Mouse (Mus musculus) C2C12 (cell line): ENCODE measurements around the gene Strn4. TPM values are rescaled to one million over a fixed set of nuclear protein-coding genes. Genes with fewer than 3 reads are reported as not detected.
A peak's percentile ranks its signal among the peaks of the same experiment; 100 is the strongest.

Experiments used
- H3K27me3 ChIP-seq: one replicate; pipeline ENCODE4 v1.6.1; 2011; ENCODE audit not compliant: control insufficient read depth, insufficient read depth, insufficient read length
- H3K36me3 ChIP-seq: one replicate; pipeline ENCODE4 v1.6.1; 2011; ENCODE audit not compliant: control insufficient read depth, insufficient read depth
- H3K4me3 ChIP-seq: one replicate; pipeline ENCODE4 v1.5.1; 2011; ENCODE audit warnings: mild to moderate bottlenecking, control low read depth; ENCODE audit not compliant: poor library complexity, insufficient read depth, severe bottlenecking
- H3K79me2 ChIP-seq: one replicate; pipeline ENCODE4 v1.6.1; 2011; ENCODE audit not compliant: control insufficient read depth, insufficient read depth
- H3K79me3 ChIP-seq: one replicate; pipeline ENCODE4 v1.6.1; 2011; ENCODE audit warnings: low read depth, control low read depth
- H3ac ChIP-seq: one replicate; pipeline ENCODE3; 2011; ENCODE audit warnings: low read depth; ENCODE audit not compliant: control insufficient read depth, insufficient read length
- CEBPB ChIP-seq: IDR thresholded peaks from one replicate; pipeline ENCODE4 v1.6.1; 2011; ENCODE audit warnings: low read depth, mild to moderate bottlenecking, control low read depth, moderate library complexity
- CTCF ChIP-seq: IDR thresholded peaks from one replicate; pipeline ENCODE4 v1.5.1; 2011; ENCODE audit not compliant: control insufficient read depth, insufficient read depth, insufficient read length
- FOSL1 ChIP-seq: IDR thresholded peaks from one replicate; pipeline ENCODE4 v1.8.0; 2011; ENCODE audit warnings: mild to moderate bottlenecking, low read length; ENCODE audit not compliant: poor library complexity, insufficient read depth, severe bottlenecking
- MAX ChIP-seq: IDR thresholded peaks from one replicate; pipeline ENCODE4 v1.6.1; 2011; ENCODE audit warnings: mild to moderate bottlenecking, control low read depth
- MYOD1 ChIP-seq: IDR thresholded peaks from one replicate; pipeline ENCODE4 v1.6.1; 2011; ENCODE audit warnings: low read depth; ENCODE audit not compliant: control insufficient read depth, insufficient read length
- MYOG ChIP-seq: IDR thresholded peaks from one replicate; pipeline ENCODE4 v1.6.1; 2011; ENCODE audit not compliant: control insufficient read depth, insufficient read length; ENCODE audit errors: extremely low read depth
- USF1 ChIP-seq: IDR thresholded peaks from one replicate; pipeline ENCODE4 v1.6.1; 2011; ENCODE audit warnings: low read depth, mild to moderate bottlenecking, control low read depth, moderate library complexity
- polyA plus RNA-seq: library from polyadenylated mRNA; unstranded; fragments of >200 nt; fragmentation: generic; extraction: Trizol; gene quantifications from one replicate; pipeline ENCODE4 v1.2.1, GENCODE M21; 2012; ENCODE audit warnings: missing spikeins

Gene Strn4
- polyA plus RNA-seq, 1 experiment, result 50.4 TPM

DNA sequence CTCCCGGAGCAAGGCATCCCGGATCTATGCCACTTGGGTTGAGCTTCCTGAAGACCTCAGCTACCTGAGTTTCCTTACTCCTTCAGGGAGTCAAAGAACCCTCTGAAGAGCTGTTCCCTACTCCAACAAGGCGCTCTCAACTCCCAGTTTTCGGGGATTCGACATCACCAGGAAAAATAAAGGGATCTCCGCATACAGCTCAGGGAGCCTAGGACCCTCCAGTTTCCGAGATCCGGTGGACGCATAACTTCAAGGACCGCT lies 34.2 kb upstream of the Strn4 start:
- peak overlapping the region; percentile 92 for H3ac ChIP-seq
- TF ChIP-seq CEBPB (no peak), CTCF (no peak), MYOD1 (no peak), USF1 (no peak), FOSL1 (no peak), MYOG (no peak), MAX (no peak)
- peaks cover 1% of the 10 kb centered on the region for H3K36me3 ChIP-seq
- no peaks in the 10 kb centered on the region for H3K27me3 ChIP-seq
- H3K79me3 ChIP-seq, result peaks cover 15% of the 10 kb centered on the region
- peaks cover 41% of the 10 kb centered on the region for H3K79me2 ChIP-seq
- peak overlapping the region; percentile 49 for H3K4me3 ChIP-seq

GRCm38 (mm10) chr7:16781816-16782554 lies 33.7 kb upstream of the Strn4 start:
- peak overlapping the region; percentile 49 for H3K4me3 ChIP-seq
- no peak for TF ChIP-seq CEBPB
- no peak for TF ChIP-seq CTCF
- no peak for TF ChIP-seq FOSL1
- TF ChIP-seq MYOD1, result no peak
- TF ChIP-seq MAX, result no peak
- no peak for TF ChIP-seq USF1
- no peak for TF ChIP-seq MYOG
- H3ac ChIP-seq, result peak overlapping the region; percentile 92

GRCm38 (mm10) chr7:16782555-16783125 lies 33.0 kb upstream of the Strn4 start:
- Histone ChIP-seq H3K27me3 (no peaks in the 10 kb centered on the region), H3K4me3 (peak overlapping the region; percentile 49)
- no peak for TF ChIP-seq MAX
- TF ChIP-seq FOSL1, result no peak
- TF ChIP-seq MYOD1, result no peak
- TF ChIP-seq USF1, result no peak
- TF ChIP-seq CTCF, result no peak
- no peak for TF ChIP-seq MYOG
- TF ChIP-seq CEBPB, result no peak

More at GRCm38 (mm10) chr7:16781816-16782554, 33.7 kb upstream of the Strn4 start:
- H3K36me3 ChIP-seq, result peaks cover 4% of the 10 kb centered on the region
- H3K79me3 ChIP-seq, result peaks cover 15% of the 10 kb centered on the region
- H3K79me2 ChIP-seq, result peaks cover 41% of the 10 kb centered on the region
- no peaks in the 10 kb centered on the region for H3K27me3 ChIP-seq

DNA sequence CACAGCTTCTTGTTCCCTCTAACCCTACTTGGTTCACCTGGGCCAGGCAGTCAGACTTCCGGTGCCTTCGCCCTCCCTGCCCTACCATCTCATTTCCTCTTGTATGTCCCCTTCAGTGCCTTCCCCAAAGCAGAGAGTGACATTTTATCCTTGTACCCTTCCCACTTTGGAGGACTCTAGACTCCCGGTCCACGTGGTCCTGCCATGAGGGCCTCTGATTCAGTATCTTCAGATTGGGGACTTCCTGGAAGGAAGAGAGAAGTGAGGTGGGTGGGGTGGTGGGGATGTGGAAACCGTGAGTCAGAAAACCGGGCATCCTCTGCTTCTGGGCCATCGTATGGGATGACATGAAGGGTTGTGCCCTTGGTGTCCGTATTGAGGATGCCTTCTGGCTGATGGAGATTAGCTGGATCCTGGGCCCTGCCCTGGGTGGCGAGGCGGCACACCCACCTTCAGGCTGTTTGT lies 32.4 kb upstream of the Strn4 start:
- H3K27me3 ChIP-seq, result no peaks in the 10 kb centered on the region
- H3K4me3 ChIP-seq, result peak overlapping the region; percentile 49
- H3K79me3 ChIP-seq, result peaks cover 15% of the 10 kb centered on the region
- H3ac ChIP-seq, result peak overlapping the region; percentile 62
- H3K36me3 ChIP-seq, result peaks cover 8% of the 10 kb centered on the region
- peaks cover 41% of the 10 kb centered on the region for H3K79me2 ChIP-seq
- no peak for TF ChIP-seq MYOD1
- TF ChIP-seq CTCF, result no peak
- peak; percentile 61 for TF ChIP-seq MAX
- peak; percentile 38 for TF ChIP-seq USF1

More at GRCm38 (mm10) chr7:16782555-16783125, 33.0 kb upstream of the Strn4 start:
- Histone ChIP-seq H3K79me3 (peaks cover 15% of the 10 kb centered on the region), H3K79me2 (peaks cover 41% of the 10 kb centered on the region), H3K36me3 (peaks cover 4% of the 10 kb centered on the region), H3ac (peak overlapping the region; percentile 92)

GRCm38 (mm10) chr7:16783758-16784415 lies 31.8 kb upstream of the Strn4 start:
- peak overlapping the region; percentile 62 for H3ac ChIP-seq
- peaks cover 41% of the 10 kb centered on the region for H3K79me2 ChIP-seq
- peaks cover 15% of the 10 kb centered on the region for H3K79me3 ChIP-seq
- peak overlapping the region; percentile 49 for H3K4me3 ChIP-seq
- H3K27me3 ChIP-seq, result no peaks in the 10 kb centered on the region
- peaks cover 8% of the 10 kb centered on the region for H3K36me3 ChIP-seq
- TF ChIP-seq MYOD1 (no peak), CTCF (no peak), MYOG (no peak), USF1 (no peak), CEBPB (no peak), FOSL1 (no peak), MAX (no peak)
